ENCODE assay signal across 9 mouse cellular contexts in genomic region chr10:58362745-58363144, GRCm38 (mm10). TPM values are rescaled to one million over a fixed set of nuclear protein-coding genes. Genes with fewer than 3 reads are reported as not detected.
DNase-seq lines count a peak whose midpoint lies in the region; ATAC-seq lines count a peak whose summit lies in the region.
"Had no signal": no experiment of that assay in that cellular context is flagged by ENCODE, and none has a peak within 500 bp of the region (broad histone marks: within the 10 kb centered on the region; RNA-seq: fewer than 3 reads in every experiment).

No protein-coding gene starts in this region.

- H3K36me3 ChIP-seq in heart, embryonic 13.5 days, result peaks cover 7% of the 10 kb centered on the region
- H3K36me3 ChIP-seq in lung, embryonic 16.5 days (ENCODE audit: control insufficient read depth, insufficient read depth, low read length), result no peaks in the 10 kb centered on the region
- H3K36me3 ChIP-seq: limb, embryonic 10.5 days had no signal

- H3K27me3 ChIP-seq in heart, embryonic 13.5 days (replicated peaks), result no peaks in the 10 kb centered on the region
- H3K27me3 ChIP-seq in lung, embryonic 16.5 days (ENCODE audit: control insufficient read depth, insufficient read depth, low read depth, low read length), result no peaks in the 10 kb centered on the region

- H3K9me3 ChIP-seq in heart, embryonic 13.5 days, result no peaks in the 10 kb centered on the region
- H3K9me3 ChIP-seq in lung, embryonic 16.5 days (ENCODE audit: control insufficient read depth, low read length), result no peaks in the 10 kb centered on the region
- H3K9me3 ChIP-seq: limb, embryonic 10.5 days had no signal

- DNase-seq in heart, postnatal 36 days, result no peak
- peak; percentile 42 for DNase-seq in A20 (ENCODE audit: low read depth, low spot score)
- DNase-seq in urinary bladder, postnatal 4 days (ENCODE audit: low spot score in 2 of 2), result no peak
- no peak for DNase-seq in gastrocnemius, postnatal 4 days (ENCODE audit: low spot score in 2 of 2)
- no peak for DNase-seq in embryo, embryonic 9.5 days (ENCODE audit: extremely low spot score)

- no peak overlapping the region for H3K9ac ChIP-seq in heart, embryonic 13.5 days
- no peak overlapping the region for H3K9ac ChIP-seq in lung, embryonic 16.5 days (ENCODE audit: low read length)

- H3K27ac ChIP-seq in heart, embryonic 13.5 days (replicated peaks), result 0 out of 2 replicates have a peak overlapping the region, but pooled peaks have one; percentile 8
- H3K27ac ChIP-seq in lung, embryonic 16.5 days (ENCODE audit: low read length), result peak overlapping the region; percentile 21; the same call in 1 of the 2 replicates
- H3K27ac ChIP-seq: limb, embryonic 10.5 days had no signal

- 46% methylated on average over 1 of the region's 1 CpGs for WGBS in heart, embryonic 13.5 days
- 19% methylated on average over 1 of the region's 1 CpGs for WGBS in lung, embryonic 16.5 days

- ATAC-seq in heart, embryonic 13.5 days (ENCODE audit: extremely low read depth, insufficient number of reproducible peaks, low FRiP score, low TSS enrichment), result no peak
- peak; percentile 69 for ATAC-seq in activated CD4-positive, CD25-positive, alpha-beta regulatory T cell, adult 4 months
- ATAC-seq in lung, embryonic 16.5 days (ENCODE audit: low read depth), result peak; percentile 79

- no peak overlapping the region for H3K4me2 ChIP-seq in heart, embryonic 13.5 days
- no peak overlapping the region for H3K4me2 ChIP-seq in lung, embryonic 16.5 days (ENCODE audit: low read depth, low read length)

- no peak overlapping the region for H3K4me3 ChIP-seq in heart, embryonic 13.5 days
- H3K4me3 ChIP-seq in lung, embryonic 16.5 days (ENCODE audit: low read length), result no peak overlapping the region
- H3K4me3 ChIP-seq: limb, embryonic 10.5 days had no signal

- peaks cover 54% of the 10 kb centered on the region for H3K4me1 ChIP-seq in heart, embryonic 13.5 days
- H3K4me1 ChIP-seq in lung, embryonic 16.5 days (replicated peaks; ENCODE audit: control insufficient read depth, insufficient read depth, low read length), result peaks cover 24% of the 10 kb centered on the region
- H3K4me1 ChIP-seq: limb, embryonic 10.5 days had no signal

- intact Hi-C loops in heart, postnatal 36 days (cut with DNase I), result loop anchor here (5.0 kb wide), 1 partner anchor 135 kb away; the partner anchor contains the start of gene Ccdc138

RNA-seq across cellular contexts. Expression of gene Lims1, which starts 39.5 kb away (rescaled TPM):
- 160 and 177 TPM in 2 replicates for polyA plus RNA-seq in heart, embryonic 13.5 days (2015; fragmentation: Nextera tagmentation; extraction: Ambion mirVana)
- 100 to 1,000 TPM; 159 to 186 TPM for total RNA-seq in heart, postnatal 36 days (2021)
- 10 to 100 TPM; 81.3 to 93.4 TPM for polyA plus RNA-seq in activated CD4-positive, CD25-positive, alpha-beta regulatory T cell, adult 4 months (2017; shearing (Covaris generic))
- 231 and 237 TPM in 2 replicates for polyA plus RNA-seq in lung, embryonic 16.5 days (2015; fragmentation: Nextera tagmentation; extraction: Ambion mirVana)
- 100 to 1,000 TPM; 108 to 135 TPM for total RNA-seq in gastrocnemius, postnatal 4 days (2021)
